Mouse (Mus musculus) erythroblast, embryonic 14.5 days (primary cell): ENCODE data around the gene Ovch2.

Experiments
- GATA1 ChIP-seq: IDR thresholded peaks from 2 replicates; pipeline ENCODE4 v1.6.1; 2012; ENCODE audit warnings: low read length, inconsistent platforms, mixed read lengths
- TAL1 ChIP-seq: IDR thresholded peaks from 3 replicates; pipeline ENCODE4 v1.6.1; 2012; ENCODE audit warnings: low read length, inconsistent platforms, mixed read lengths

GRCm38 (mm10) chr7:107778216-107778615 lies 22.8 kb downstream of the Ovch2 start:
- TF ChIP-seq GATA1: no peak
- TF ChIP-seq TAL1: no peak
